Mouse (Mus musculus): ENCODE measurements around the gene Mrpl45.

Gene Mrpl45

DNA sequence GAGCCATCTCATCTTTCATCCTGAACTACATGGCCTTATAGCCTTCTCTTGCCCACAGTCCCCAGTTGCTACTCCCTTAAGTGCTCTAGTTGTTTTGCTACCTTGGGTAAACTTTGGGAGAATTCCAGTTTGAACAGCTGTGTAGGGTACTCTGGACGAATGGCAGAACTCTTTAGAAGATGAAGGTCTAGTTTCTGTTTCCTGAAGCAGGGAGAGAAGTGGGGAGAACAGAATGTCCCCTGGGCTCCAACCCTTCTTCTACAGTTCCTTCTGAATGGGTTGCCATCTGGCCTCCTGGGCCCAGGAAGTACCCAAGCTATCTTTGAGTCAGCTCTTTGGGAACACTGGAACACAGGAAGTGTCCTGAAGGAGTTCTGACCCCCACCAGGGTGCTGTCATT, 18.4 kb downstream of the Mrpl45 start:
- DNase-seq (ENCODE audit: low spot score): no peak

GRCm38 (mm10) chr11:97334400-97334799, 18.9 kb downstream of the Mrpl45 start:
- no peak for DNase-seq (ENCODE audit: low spot score)

DNA sequence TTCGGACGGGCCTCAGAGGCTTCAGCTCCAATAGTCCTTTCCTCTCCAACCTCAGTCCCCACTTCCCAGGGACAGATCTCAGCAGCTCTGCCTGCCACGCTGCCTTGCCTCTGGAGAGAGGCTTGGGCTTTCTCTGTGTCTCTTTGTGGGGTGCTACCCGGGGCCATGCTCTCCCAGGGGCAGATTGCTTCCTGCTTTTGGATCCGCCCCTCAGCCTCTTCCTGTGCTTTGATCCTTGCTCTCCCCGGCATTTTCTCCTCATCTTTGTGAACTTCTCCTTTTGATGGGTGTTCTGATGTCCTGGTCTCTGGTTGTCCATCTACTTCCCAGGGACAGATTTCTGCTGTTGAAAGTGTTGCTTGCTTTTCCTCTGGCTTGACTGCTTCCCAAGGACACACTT, 20.7 kb downstream of the Mrpl45 start:
- DNase-seq (ENCODE audit: low spot score): no peak

DNA sequence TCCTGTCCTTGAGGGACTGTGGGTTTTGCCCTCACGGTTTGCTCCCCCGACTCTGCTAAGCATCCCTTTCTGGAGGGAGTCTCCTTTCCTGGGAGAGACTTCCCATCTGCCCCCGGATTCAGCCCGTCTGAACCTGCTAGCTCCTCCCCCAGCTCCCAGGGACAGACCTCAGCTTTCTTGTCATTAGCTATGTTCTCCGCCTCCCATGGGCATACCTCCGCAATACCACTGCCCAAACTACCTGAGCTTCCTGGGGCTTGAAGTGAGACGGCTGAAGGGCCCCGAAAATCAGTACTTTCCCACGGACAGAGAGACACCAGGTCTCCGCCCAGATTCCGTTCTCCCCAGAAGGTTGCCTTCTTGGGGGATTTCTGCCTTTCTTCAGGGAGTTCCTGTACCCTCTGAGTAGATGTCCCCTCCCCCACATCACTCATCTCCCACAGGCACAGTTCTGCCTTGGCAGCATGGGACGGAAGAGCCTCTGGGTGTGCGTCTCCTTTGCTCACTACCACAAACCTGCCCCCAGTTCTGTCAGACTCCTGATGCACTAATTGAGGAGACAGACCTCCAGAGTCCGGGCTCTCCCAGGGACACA, 21.3 kb downstream of the Mrpl45 start:
- DNase-seq (ENCODE audit: low spot score): no peak

DNA sequence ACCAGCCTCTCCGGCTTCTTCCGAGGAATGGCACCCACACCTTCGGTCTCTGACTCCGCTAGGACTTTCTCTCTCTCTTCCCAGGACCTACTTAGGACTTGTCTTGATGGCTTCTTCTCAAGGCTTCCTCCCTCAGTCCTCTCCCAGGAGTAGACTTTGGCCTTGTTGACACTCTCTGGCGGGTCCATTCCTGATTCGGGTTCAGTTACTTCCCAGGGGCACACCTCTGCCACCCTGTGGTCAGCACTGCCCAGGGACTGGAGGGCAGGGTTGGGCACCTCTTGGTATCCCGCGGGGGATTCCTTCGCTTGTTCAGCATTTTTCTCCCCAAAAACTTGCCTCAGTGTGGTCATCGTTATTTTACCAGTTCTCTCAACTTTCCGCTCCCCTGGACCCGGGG, 21.8 kb downstream of the Mrpl45 start:
- DNase-seq (ENCODE audit: low spot score): no peak

- no peak for DNase-seq (ENCODE audit: low spot score)
These were observed 22.9 kb downstream of the Mrpl45 start for GRCm38 (mm10) chr11:97338302-97338976.

- DNase-seq (ENCODE audit: low spot score): no peak
These were observed 23.4 kb downstream of the Mrpl45 start for GRCm38 (mm10) chr11:97338977-97339315.

DNA sequence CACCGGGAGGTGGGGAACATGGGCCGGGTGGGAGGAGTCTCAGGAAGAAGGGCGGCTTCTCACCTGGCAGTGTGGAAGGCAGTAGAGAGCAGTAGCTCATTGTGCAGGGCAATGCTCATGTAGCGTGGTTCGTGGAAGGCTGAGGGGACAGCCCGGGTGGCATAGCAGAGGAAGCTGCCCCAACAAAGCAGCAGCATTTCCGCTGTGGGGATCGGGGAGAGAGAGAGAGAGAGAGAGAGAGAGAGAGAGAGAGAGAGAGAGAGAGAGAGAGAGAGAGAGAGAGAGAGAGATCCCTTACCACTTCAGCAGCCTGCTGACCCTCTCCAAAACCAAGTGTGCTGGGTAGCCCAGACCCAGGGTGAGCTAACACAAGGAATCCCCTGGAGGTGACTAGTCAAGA, 27.7 kb downstream of the Mrpl45 start:
- no peak for DNase-seq (ENCODE audit: low spot score)

GRCm38 (mm10) chr11:97343619-97344018, 28.1 kb downstream of the Mrpl45 start:
- DNase-seq (ENCODE audit: low spot score): peak; percentile 15

DNA sequence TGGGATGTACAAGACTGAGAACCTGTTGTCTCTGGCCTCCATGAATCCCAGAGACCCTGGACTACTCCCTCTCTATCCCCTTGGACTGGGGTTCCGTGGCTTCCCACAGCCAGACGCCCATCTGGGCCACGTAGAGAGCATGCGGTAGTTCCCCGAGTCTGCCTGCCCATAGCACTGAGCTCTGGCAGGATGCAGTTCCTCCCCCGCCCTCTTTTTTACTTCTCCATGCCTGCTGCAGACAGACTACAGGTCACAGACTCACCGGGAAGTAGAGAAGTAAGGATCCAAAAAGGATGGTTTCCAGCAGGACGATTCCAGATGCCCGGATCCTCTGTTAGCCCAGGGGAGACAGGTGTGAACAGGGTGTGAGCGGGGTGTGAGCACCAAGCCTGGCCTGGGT, 29.9 kb downstream of the Mrpl45 start:
- no peak for DNase-seq (ENCODE audit: low spot score)

DNA sequence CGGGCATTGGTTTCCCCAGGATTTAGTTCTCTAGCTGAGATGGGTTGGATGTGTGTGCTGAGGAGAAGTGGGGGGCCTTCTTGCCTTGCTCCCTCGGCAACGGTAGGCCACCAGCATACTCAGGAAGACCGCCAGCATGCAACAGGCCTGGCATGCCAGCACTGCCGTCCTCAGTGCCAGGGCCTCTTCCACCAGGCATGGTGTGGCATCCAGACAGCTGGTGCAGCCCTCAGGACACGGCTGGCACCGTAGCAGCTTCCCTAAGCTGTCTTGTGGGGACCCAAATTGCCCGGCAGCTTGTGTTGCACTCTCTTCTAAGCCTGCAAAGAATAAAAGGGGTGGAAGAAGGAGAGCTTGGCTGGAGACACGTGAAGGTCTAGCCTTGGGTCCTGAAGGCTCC, 30.9 kb downstream of the Mrpl45 start:
- DNase-seq (ENCODE audit: low spot score): no peak

DNA sequence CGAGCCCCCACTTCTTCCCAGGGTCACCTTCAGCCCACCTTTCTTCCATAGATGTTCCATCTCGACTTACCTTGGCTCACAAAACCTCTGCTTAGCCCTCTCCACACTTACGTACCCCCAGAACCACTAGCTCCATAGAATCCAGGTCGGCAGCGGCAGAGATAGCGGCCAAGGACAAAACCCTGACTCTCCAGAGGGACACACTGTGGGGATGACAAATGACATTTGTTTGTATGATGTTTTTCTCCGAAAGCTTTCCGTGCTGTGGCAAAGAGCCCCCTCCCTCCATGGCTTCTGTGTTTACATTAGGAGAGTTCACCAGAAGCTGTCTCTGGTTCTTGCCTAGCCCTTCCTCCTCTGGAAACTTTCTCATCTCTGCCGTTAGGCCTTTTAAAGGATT, 31.8 kb downstream of the Mrpl45 start:
- no peak for DNase-seq (ENCODE audit: low spot score)

DNA sequence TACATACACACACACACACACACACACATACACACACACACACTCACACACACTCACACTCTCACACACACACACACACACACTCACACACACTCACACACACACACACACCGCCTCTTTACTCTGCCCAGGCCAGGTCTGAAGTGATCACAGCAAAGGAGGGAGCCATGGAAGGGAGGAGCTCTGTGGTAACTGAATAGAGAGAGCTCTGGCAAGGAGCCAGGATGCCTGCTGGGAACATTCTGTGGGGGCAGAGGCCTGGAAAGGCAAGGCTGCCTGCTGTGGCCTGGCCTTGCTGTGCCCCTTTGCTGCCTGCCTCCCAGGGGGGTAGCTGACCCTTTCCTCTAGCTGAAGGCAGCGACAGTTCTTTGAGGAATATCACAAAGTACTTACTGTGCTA, 34.5 kb downstream of the Mrpl45 start:
- DNase-seq (ENCODE audit: low spot score): no peak

GRCm38 (mm10) chr11:97352027-97352684, 36.6 kb downstream of the Mrpl45 start, which contains the start of gene Gpr179:
Gene Gpr179, minus strand, starts transcription at chr11:97352077.
- no peak for DNase-seq (ENCODE audit: low spot score)

DNA sequence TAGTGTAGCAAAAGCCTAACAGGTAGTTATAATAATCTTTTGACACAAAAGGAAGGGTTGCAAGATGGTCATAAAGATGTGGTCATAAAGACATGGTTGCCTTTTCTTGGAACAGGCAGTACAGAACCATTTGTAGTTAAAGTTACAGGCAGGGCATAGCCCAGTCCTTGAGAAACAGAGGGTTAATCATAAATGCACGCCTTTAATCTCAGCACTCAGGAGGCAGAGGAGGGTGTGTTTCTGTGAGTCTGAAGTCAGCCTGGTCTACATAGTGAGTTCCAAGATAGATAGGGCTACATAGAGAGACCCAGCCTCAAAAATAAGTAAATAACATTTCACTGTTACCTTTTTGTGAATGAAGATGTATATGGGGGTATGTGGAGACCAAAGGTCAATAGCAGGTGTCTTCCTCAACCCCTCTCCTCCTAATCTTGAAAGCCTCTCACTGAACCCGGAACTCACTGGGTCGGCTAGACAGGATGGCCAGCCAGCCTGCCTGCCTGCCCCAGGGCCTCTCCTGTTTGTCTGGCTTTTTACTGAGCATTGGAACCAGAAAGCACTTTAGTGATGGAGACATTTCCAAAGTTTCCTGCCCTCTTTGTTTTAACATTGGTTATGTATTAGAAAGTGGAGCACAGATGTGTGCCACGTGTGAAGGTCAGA, 37.5 kb downstream of the Mrpl45 start:
- no peak for DNase-seq (ENCODE audit: low spot score)

- DNase-seq (ENCODE audit: low spot score): no peak
These were observed 39.1 kb downstream of the Mrpl45 start for GRCm38 (mm10) chr11:97354646-97355045.

- no peak for DNase-seq (ENCODE audit: low spot score)
These were observed 39.7 kb downstream of the Mrpl45 start for GRCm38 (mm10) chr11:97355247-97355646.

- DNase-seq (ENCODE audit: low spot score): peak; percentile 57
These were observed 42.1 kb downstream of the Mrpl45 start for GRCm38 (mm10) chr11:97357663-97358062.

DNA sequence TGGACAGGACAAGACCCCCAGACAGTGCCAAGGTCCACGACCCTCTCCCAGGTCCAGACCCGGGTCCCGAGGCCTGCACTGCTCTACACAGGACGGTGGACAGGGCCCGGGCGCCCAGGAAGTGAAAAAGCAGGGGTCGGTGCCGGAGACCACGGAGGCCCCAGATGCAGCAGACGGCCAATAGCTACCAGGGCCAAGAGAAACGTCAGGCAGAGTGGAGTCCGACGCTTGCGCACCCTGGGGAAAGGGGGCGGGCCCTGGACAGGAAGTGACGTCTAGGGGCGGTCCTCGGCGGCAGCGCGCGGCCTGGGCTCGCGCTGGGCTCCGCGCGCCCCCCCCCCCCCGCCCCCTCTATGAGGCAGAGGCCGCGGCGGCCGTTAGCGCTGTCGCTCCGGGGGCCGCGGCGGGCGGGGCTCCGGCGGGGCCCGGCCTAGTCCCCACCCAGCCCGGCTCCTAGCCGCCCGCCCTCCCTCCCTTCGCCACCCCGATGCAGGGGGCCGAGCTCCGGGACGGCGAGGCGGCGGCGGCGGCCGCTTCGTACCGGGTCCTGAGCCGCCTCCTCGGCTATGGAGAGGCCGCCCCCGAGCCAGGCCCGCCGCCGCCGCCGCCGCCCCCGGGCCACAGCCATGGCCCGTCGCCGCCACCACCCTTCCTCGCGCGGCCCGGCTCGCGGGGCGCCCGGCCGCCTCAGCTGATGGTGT, 46.6 kb downstream of the Mrpl45 start, which contains the start of gene Socs7:
Socs7 (plus strand) TSS at position 604 of the 701 bp plus-strand sequence.
- DNase-seq (ENCODE audit: low spot score): peak; percentile 86

DNA sequence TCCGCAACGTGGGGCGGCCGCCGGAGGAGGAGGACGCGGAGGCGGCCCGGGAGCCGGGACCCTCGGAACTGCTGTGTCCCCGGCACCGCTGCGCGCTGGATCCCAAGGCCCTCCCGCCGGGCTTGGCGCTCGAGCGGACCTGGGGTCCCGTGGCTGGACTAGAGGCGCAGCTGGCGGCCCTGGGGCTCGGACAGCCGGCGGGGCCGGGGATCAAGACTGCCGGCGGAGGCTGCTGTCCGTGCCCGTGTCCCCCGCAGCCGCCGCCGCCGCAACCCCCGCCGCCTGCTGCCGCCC, 47.1 kb downstream of the Mrpl45 start:
- peak; percentile 42 for DNase-seq (ENCODE audit: low spot score)

DNA sequence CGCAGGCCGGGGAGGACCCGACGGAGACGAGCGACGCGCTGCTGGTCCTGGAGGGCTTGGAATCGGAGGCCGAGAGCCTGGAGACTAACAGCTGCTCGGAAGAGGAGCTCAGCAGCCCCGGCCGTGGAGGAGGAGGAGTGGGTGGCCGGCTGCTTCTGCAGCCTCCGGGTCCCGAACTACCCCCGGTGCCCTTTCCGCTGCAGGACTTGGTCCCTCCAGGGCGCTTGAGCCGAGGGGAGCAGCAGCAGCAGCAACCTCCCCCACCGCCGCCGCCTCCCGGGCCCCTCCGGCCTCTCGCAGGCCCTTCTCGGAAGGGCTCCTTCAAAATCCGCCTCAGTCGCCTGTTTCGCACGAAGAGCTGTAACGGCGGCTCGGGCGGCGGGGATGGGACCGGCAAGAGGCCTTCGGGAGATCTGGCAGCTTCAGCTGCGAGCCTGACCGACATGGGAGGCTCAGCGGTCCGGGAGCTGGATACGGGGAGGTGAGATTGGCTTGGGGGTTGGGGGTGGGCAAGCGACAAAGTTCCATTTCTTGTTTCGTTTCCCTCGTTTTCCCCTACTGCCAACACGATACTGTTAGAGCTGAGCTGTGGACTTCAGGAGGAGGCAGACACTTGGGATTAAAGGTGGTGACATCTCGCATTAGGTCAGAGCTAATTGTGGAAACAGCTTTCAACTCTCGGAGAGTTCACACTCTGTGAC, 47.6 kb downstream of the Mrpl45 start:
- DNase-seq (ENCODE audit: low spot score): peak; percentile 49

GRCm38 (mm10) chr11:97363644-97363995, 48.1 kb downstream of the Mrpl45 start:
- DNase-seq (ENCODE audit: low spot score): peak; percentile 15

Data from spleen, adult 12 weeks (tissue).